Mouse (Mus musculus) MEL (cell line): ENCODE data around the gene Tgm3. TPM values are rescaled to one million over a fixed set of nuclear protein-coding genes. Genes with fewer than 3 reads are reported as not detected.

ENCODE experiments used
- DNase-seq: peaks from one replicate; pipeline ENCODE4 v3.0.0; 2011; ENCODE audit warnings: low read depth, low spot score
- H3K27ac ChIP-seq: 2 replicates; pipeline ENCODE4 v1.5.1; 2012; ENCODE audit warnings: low read depth, mild to moderate bottlenecking, control low read depth, low read length, moderate library complexity; ENCODE audit not compliant: control insufficient read depth
- H3K27me3 ChIP-seq, 2 experiments: fragments of 150-350 bp in 1 of 2; sonication (generic) in 1 of 2; 2 replicates each; pipeline ENCODE4 v1.6.1; 2012; ENCODE audit warnings: low read length in 2 of 2, mild to moderate bottlenecking in 2 of 2, improper control_type of control experiment in 1 of 2, moderate library complexity in 1 of 2; ENCODE audit not compliant: insufficient read depth in 2 of 2, control insufficient read depth in 1 of 2
- H3K36me3 ChIP-seq, 2 experiments: 2 replicates each; pipeline ENCODE4 v1.6.1; 2012 to 2014; ENCODE audit warnings: low read length in 2 of 2, improper control_type of control experiment in 1 of 2, inconsistent platforms in 1 of 2, mild to moderate bottlenecking in 1 of 2; ENCODE audit not compliant: insufficient read depth in 2 of 2, control insufficient read depth in 1 of 2
- H3K4me1 ChIP-seq, 2 experiments: fragments of 150-350 bp in 1 of 2; sonication (generic) in 1 of 2; 2 replicates each; pipeline ENCODE4 v1.6.1; 2012; ENCODE audit warnings: low read length in 2 of 2, improper control_type of control experiment in 1 of 2, mild to moderate bottlenecking in 1 of 2; ENCODE audit not compliant: insufficient read depth in 2 of 2, control insufficient read depth in 1 of 2
- H3K4me3 ChIP-seq, 2 experiments: fragments of 150-350 bp in 1 of 2; sonication (generic) in 1 of 2; 2 replicates each; pipeline ENCODE4 v1.5.1; 2012; ENCODE audit warnings: low read depth in 2 of 2, low read length in 2 of 2, mild to moderate bottlenecking in 2 of 2, moderate library complexity in 2 of 2, control low read depth in 1 of 2, improper control_type of control experiment in 1 of 2; ENCODE audit not compliant: control insufficient read depth in 1 of 2, insufficient read depth in 1 of 2
- H3K79me2 ChIP-seq: 2 replicates; pipeline ENCODE4 v1.6.1; 2012; ENCODE audit warnings: mild to moderate bottlenecking, low read length, moderate library complexity; ENCODE audit not compliant: control insufficient read depth, poor library complexity, insufficient read depth
- H3K9ac ChIP-seq: 2 replicates; pipeline ENCODE4 v1.6.1; 2012; ENCODE audit warnings: low read depth, mild to moderate bottlenecking, control low read depth, low read length, moderate library complexity; ENCODE audit not compliant: control insufficient read depth, poor library complexity, severe bottlenecking
- H3K9me3 ChIP-seq: fragments of 150-350 bp; sonication (generic); replicated peaks from 2 replicates; pipeline ENCODE4 v1.6.1; 2012; ENCODE audit warnings: mild to moderate bottlenecking, low read length, improper control_type of control experiment, moderate library complexity; ENCODE audit not compliant: insufficient read depth
- CHD1 ChIP-seq: IDR thresholded peaks from 2 replicates; pipeline ENCODE4 v1.6.1; 2012; ENCODE audit warnings: low read depth, mild to moderate bottlenecking, inconsistent platforms, low read length, improper control_type of control experiment
- E2F4 ChIP-seq: IDR thresholded peaks from 2 replicates; pipeline ENCODE4 v1.6.1; 2011; ENCODE audit warnings: low read depth, low read length, improper control_type of control experiment, borderline replicate concordance
- ELF1 ChIP-seq: IDR thresholded peaks from 2 replicates; pipeline ENCODE4 v1.6.1; 2014; ENCODE audit warnings: low read depth, mild to moderate bottlenecking, inconsistent platforms, low read length, improper control_type of control experiment, moderate library complexity
- EP300 ChIP-seq, 2 experiments: IDR thresholded peaks; 2 replicates each; pipeline ENCODE4 v1.6.1; 2011; ENCODE audit warnings: improper control_type of control experiment in 2 of 2, low read length in 2 of 2, low read depth in 1 of 2, mild to moderate bottlenecking in 1 of 2
- HCFC1 ChIP-seq: IDR thresholded peaks from 2 replicates; pipeline ENCODE4 v1.6.1; 2012; ENCODE audit warnings: low read depth, mild to moderate bottlenecking, inconsistent platforms, low read length, improper control_type of control experiment, moderate library complexity
- MAX ChIP-seq: IDR thresholded peaks from 2 replicates; pipeline ENCODE4 v1.6.1; 2011; ENCODE audit warnings: low read length, improper control_type of control experiment
- MAZ ChIP-seq: IDR thresholded peaks from 2 replicates; pipeline ENCODE4 v1.6.1; 2012; ENCODE audit warnings: low read depth, mild to moderate bottlenecking, inconsistent platforms, low read length, improper control_type of control experiment
- NELFE ChIP-seq: IDR thresholded peaks from 2 replicates; pipeline ENCODE4 v1.6.1; 2011; ENCODE audit warnings: low read depth, low read length, improper control_type of control experiment
- NRF1 ChIP-seq: IDR thresholded peaks from 2 replicates; pipeline ENCODE4 v1.6.1; 2014; ENCODE audit warnings: low read depth, mild to moderate bottlenecking, inconsistent platforms, low read length, improper control_type of control experiment, moderate library complexity; ENCODE audit not compliant: poor library complexity, insufficient read depth, severe bottlenecking
- POLR2AphosphoS2 ChIP-seq: IDR thresholded peaks from 2 replicates; pipeline ENCODE4 v1.6.1; 2011; ENCODE audit warnings: low read length, improper control_type of control experiment
- SIN3A ChIP-seq: IDR thresholded peaks from 2 replicates; pipeline ENCODE4 v1.6.1; 2012; ENCODE audit warnings: low read length, improper control_type of control experiment, inconsistent platforms
- TAL1 ChIP-seq: IDR thresholded peaks from 2 replicates; pipeline ENCODE4 v1.6.1; 2012; ENCODE audit warnings: mild to moderate bottlenecking, inconsistent platforms, low read length, moderate library complexity, mixed read lengths
- TCF12 ChIP-seq: IDR thresholded peaks from 2 replicates; pipeline ENCODE4 v1.6.1; 2014; ENCODE audit warnings: low read depth, mild to moderate bottlenecking, inconsistent platforms, low read length, improper control_type of control experiment, moderate library complexity
- UBTF ChIP-seq: IDR thresholded peaks from 2 replicates; pipeline ENCODE4 v1.6.1; 2012; ENCODE audit warnings: low read depth, mild to moderate bottlenecking, inconsistent platforms, low read length, improper control_type of control experiment, moderate library complexity, borderline replicate concordance; ENCODE audit not compliant: insufficient read depth
- USF1 ChIP-seq: IDR thresholded peaks from 2 replicates; pipeline ENCODE4 v1.6.1; 2014; ENCODE audit warnings: low read depth, mild to moderate bottlenecking, inconsistent platforms, low read length, improper control_type of control experiment, moderate library complexity
- ZC3H11A ChIP-seq: IDR thresholded peaks from 2 replicates; pipeline ENCODE4 v1.6.1; 2012; ENCODE audit warnings: low read depth, mild to moderate bottlenecking, inconsistent platforms, low read length, improper control_type of control experiment
- polyA plus RNA-seq, 2 experiments: library from polyadenylated mRNA; stranded (reverse) in 1 of 2; unstranded in 1 of 2; fragments of >175 nt in 1 of 2; fragments of >200 nt in 1 of 2; gene quantifications; 2 replicates each; pipeline versions ENCODE4 v1.2.1 to v1.2.4; 2012; ENCODE audit warnings: low replicate concordance in 2 of 2, low read depth in 1 of 2; ENCODE audit not compliant: insufficient read length in 2 of 2, insufficient read depth in 1 of 2, missing spikeins in 1 of 2
- total RNA-seq: library from RNA; depleted of rRNA; stranded (reverse); fragments of 300-350 nt; gene quantifications from 2 replicates; pipeline ENCODE4 v1.2.3, GENCODE M21; 2012

Gene Tgm3
- total and polyA plus RNA-seq, 3 experiments, result not detected

DNA sequence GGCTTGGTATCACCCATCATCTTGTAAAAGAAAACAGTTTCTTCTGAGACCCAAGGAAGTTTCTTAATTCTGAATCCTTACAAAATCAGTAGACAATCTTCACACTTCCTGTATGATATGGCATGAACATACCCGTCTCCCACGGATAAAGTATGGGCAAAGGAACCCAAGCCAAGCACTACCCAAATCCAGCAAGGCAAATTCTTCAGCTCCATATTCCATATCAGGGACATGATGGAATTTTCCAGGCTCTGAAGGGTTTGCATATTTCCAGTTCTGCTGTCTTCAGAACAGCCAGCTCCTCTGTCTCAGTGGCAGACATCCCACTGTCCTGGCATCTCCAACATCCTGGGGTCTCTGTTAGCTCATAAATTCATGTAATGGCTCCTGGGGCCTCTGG is 22.5 kb upstream of the Tgm3 start:
- Histone ChIP-seq H3K4me1 (no peaks in the 10 kb centered on the region), H3K79me2 (no peaks in the 10 kb centered on the region), H3K27ac (no peak overlapping the region), H3K9ac (no peak overlapping the region), H3K27me3 (peaks cover 0 to 2% of the 10 kb centered on the region in 2 experiments; a peak in 2 of 4 replicates), H3K9me3 (no peaks in the 10 kb centered on the region), H3K4me3 (no peak overlapping the region), H3K36me3 (no peaks in the 10 kb centered on the region)
- TF ChIP-seq SIN3A, result no peak
- DNase-seq, result no peak

DNA sequence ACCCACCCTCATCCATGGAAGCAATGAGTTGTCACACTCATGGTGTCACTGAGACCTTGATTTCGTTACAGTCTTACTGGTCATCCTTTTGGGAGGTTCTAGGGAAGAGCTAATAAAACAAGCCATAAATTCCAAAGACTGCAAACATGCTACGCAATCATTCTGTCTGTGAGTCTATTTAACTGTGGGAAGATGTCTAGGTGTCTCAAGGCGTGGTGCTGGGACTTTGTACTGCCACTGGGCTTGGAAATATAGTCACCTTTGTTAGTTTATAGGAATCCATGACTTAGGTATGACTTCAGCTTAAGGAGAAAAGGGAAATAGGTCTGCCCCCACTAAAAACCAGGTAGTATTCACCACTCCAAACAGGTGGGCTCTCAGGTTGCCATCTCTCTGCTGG is 17.7 kb upstream of the Tgm3 start:
- TF ChIP-seq HCFC1 (no peak), TCF12 (no peak), USF1 (no peak), EP300 (IDR thresholded peaks at IDR 0.05; ENCODE audit: low read depth in 1 of 2, low read length in 2 of 2) (no peak), CHD1 (no peak), ELF1 (no peak), NRF1 (no peak), UBTF (no peak), E2F4 (no peak), POLR2AphosphoS2 (no peak), MAZ (no peak), TAL1 (no peak), SIN3A (no peak), MAX (no peak), NELFE (no peak), ZC3H11A (no peak)
- no peak for DNase-seq
- Histone ChIP-seq H3K36me3 (no peaks in the 10 kb centered on the region), H3K79me2 (no peaks in the 10 kb centered on the region), H3K9ac (no peak overlapping the region), H3K4me1 (no peaks in the 10 kb centered on the region), H3K9me3 (no peaks in the 10 kb centered on the region), H3K4me3 (no peak overlapping the region), H3K27ac (no peak overlapping the region), H3K27me3 (peaks cover 0 to 4% of the 10 kb centered on the region in 2 experiments; a peak in 2 of 4 replicates)
